Mouse (Mus musculus): ENCODE measurements around the gene Zfp286. TPM values are rescaled to one million over a fixed set of nuclear protein-coding genes. Genes with fewer than 3 reads are reported as not detected.

Gene Zfp286
- polyA plus RNA-seq, 1 experiment, result 0.89 TPM

DNA sequence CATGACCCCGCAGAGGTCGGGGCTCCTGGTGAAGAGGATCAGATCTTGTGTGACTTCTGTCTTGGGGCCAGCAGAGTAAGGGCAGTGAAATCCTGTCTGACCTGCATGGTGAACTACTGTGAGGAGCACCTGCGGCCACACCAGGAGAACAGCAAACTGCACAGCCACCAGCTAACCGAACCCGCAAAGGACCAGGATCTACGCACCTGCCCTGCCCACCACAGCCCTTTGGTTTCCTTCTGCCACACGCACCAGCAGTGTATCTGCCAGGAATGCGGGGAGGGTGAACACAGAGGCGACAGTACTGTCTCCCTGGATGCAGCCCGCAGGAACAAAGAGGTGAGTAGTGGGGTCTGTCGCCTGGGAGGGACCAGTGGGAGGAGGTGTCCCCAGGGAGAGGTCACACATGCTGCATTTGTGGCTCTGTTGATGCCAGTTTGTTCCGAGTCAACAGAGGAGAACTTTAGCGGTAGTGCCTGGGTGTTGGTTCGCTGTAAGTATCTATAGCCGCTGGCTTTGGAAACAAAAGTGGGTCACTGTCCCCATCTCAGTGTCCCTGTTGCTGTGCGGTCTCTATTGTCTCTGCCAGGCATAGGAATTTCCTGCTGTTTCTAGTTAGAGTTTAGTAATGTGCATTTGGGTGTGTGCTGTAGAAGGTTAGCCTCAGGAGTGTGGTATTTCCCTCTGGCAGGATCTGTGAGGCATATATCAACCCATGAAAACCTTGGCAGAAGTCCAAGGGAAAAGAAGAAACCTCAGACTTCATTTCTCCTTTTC is 31.6 kb upstream of the Zfp286 start:
- Histone ChIP-seq H3K4me1 (peaks cover 50% of the 10 kb centered on the region), H3K36me3 (replicated peaks; ENCODE audit: low read length) (no peaks in the 10 kb centered on the region), H3K4me3 (replicated peaks) (peak overlapping the region; percentile 91), H3K27me3 (replicated peaks) (peaks cover 37% of the 10 kb centered on the region), H3K9me3 (no peaks in the 10 kb centered on the region)
- TF ChIP-seq FLI1 (IDR thresholded peaks at IDR 0.05; ENCODE audit: low read length) (no peak), GATA1 (IDR thresholded peaks at IDR 0.05; ENCODE audit: borderline replicate concordance, low read length) (no peak)

DNA sequence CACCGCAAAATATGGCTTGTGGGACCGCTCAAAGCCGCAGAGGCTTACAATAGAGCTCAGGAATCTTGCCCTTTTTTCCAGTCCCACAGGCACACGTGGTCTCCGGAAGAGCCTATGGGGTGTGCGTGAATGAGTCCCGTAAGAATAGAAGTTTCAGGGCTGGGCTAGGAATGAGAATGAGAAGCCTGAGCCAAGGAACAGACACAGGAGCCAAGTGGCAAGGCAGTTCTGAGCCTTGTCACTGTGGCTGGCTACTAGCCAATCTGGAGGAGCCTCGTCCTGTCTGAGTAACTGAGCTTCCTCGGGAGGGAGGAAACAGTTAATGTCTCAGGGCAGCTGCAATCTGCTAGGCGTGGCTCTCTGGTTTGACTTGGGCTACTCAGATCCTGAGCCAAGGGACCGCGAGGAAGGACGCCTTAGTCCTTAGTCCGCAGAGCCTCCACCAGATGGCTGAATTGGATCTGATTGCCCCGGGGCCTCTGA is 30.8 kb upstream of the Zfp286 start, which contains the start of gene Trim16:
Trim16 (plus strand) TSS at position 173 of the 483 bp plus-strand sequence.
- H3K4me1 ChIP-seq, result peaks cover 58% of the 10 kb centered on the region
- no peaks in the 10 kb centered on the region for H3K36me3 ChIP-seq (replicated peaks; ENCODE audit: low read length)
- TF ChIP-seq GATA1 (IDR thresholded peaks at IDR 0.05; ENCODE audit: borderline replicate concordance, low read length) (no peak), FLI1 (IDR thresholded peaks at IDR 0.05; ENCODE audit: low read length) (no peak)
- peak within 1 kb of the TSS; percentile 91 for H3K4me3 ChIP-seq (replicated peaks)
- H3K27me3 ChIP-seq (replicated peaks), result peaks cover 33% of the 10 kb centered on the region
- no peaks in the 10 kb centered on the region for H3K9me3 ChIP-seq

DNA sequence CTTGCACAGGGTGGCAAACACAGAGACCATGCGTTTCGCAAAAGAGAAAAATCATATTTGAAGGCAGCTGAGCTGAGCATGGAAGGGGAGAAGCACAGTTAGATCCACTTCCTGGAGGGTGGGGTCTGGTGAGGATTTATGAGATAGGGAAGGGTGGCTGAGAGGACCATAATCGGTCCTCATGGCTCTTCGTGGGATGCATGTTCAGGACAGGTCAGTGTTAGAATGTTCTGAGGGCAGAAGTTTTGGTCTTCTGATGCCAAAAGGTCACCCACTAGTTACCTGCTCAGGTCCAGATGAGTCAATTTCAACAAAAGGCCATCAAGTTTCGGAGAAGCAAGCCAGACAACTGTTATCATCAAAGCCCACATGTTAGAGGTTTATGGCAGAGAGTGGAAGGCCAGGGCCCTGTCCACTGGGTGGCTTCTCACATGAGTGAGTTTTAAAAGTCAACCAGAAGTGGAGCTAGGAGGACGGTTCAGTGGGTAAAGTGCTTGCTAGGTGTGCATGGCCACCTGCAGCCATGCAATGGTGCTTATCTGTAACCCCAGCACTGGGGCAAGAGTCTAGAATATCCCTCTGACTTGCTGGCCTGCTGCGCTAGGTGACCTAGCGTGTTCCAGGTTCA is 29.9 kb upstream of the Zfp286 start:
- Histone ChIP-seq H3K4me3 (replicated peaks) (peak overlapping the region; percentile 14), H3K4me1 (peaks cover 64% of the 10 kb centered on the region), H3K36me3 (replicated peaks; ENCODE audit: low read length) (no peaks in the 10 kb centered on the region), H3K27me3 (replicated peaks) (peaks cover 30% of the 10 kb centered on the region), H3K9me3 (no peaks in the 10 kb centered on the region)
- TF ChIP-seq FLI1 (IDR thresholded peaks at IDR 0.05; ENCODE audit: low read length), result no peak
- TF ChIP-seq GATA1 (IDR thresholded peaks at IDR 0.05; ENCODE audit: borderline replicate concordance, low read length), result no peak

DNA sequence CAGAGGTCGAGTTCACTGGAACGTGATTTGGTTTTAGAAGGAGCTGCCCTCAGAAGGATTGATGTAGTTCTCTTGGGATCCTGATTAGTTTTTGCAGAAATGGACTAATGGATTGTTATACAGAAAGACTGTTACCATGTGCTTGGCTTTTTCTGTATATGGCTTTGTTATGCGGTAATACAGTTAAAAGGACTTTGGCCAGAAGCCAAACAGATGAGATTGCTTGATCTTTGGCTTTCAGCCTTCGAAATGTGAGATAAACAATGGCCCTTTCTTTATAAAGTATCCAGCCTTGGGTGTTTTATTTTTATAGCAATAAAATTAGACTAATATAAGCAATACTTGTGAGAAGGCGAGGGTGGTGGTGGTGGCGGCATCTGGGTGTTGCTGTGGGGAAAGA is 27.3 kb upstream of the Zfp286 start:
- no peak overlapping the region for H3K4me3 ChIP-seq (replicated peaks)
- no peaks in the 10 kb centered on the region for H3K9me3 ChIP-seq
- TF ChIP-seq FLI1 (IDR thresholded peaks at IDR 0.05; ENCODE audit: low read length), result no peak
- no peak for TF ChIP-seq GATA1 (IDR thresholded peaks at IDR 0.05; ENCODE audit: borderline replicate concordance, low read length)
- no peaks in the 10 kb centered on the region for H3K36me3 ChIP-seq (replicated peaks; ENCODE audit: low read length)
- peaks cover 30% of the 10 kb centered on the region for H3K27me3 ChIP-seq (replicated peaks)
- peaks cover 66% of the 10 kb centered on the region for H3K4me1 ChIP-seq

DNA sequence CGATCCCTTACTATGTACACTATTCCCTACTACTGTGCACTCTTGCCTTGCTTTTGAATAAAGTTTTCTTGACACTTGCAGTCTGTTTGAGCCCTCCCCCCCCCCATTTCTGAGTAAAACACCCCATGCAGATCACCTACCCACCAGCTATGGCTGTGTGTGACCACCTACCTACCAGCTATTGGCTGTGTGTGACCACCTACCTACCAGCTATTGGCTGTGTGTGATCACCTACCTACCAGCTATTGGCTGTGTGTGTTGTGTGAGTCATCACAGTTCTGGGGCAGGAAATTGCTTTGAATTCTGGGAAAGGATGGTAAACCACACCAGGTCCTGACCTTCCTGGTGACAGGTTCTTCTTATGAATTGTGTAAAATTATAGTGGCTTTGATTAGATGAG is 26.2 kb upstream of the Zfp286 start:
- TF ChIP-seq GATA1 (IDR thresholded peaks at IDR 0.05; ENCODE audit: borderline replicate concordance, low read length) (no peak), FLI1 (IDR thresholded peaks at IDR 0.05; ENCODE audit: low read length) (no peak)
- H3K4me1 ChIP-seq, result peaks cover 56% of the 10 kb centered on the region
- peaks cover 25% of the 10 kb centered on the region for H3K27me3 ChIP-seq (replicated peaks)
- H3K9me3 ChIP-seq, result no peaks in the 10 kb centered on the region
- H3K36me3 ChIP-seq (replicated peaks; ENCODE audit: low read length), result no peaks in the 10 kb centered on the region
- H3K4me3 ChIP-seq (replicated peaks), result no peak overlapping the region

DNA sequence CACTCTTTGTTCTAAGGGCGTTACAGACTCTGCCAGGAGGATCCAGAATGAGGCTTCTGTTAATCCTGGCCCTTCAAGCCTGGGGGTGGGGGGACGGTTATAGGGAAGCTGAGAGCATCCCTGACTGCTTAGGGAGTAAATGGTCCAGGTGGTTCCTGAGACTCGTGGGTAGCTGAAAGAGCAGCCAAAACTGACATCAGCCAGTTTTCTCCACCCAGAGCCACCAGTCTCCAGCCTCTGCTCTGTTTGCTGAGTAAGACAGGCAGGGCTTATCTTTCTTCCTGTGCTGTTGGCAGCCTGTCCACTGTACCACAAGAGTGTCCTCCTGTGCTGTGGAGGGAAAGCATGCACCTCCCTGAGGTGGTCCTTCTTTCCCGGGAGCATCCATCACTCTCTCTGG is 25.4 kb upstream of the Zfp286 start:
- H3K27me3 ChIP-seq (replicated peaks), result peaks cover 21% of the 10 kb centered on the region
- no peaks in the 10 kb centered on the region for H3K36me3 ChIP-seq (replicated peaks; ENCODE audit: low read length)
- H3K4me3 ChIP-seq (replicated peaks), result peak overlapping the region; percentile 38
- TF ChIP-seq GATA1 (IDR thresholded peaks at IDR 0.05; ENCODE audit: borderline replicate concordance, low read length) (no peak), FLI1 (IDR thresholded peaks at IDR 0.05; ENCODE audit: low read length) (no peak)
- H3K9me3 ChIP-seq, result no peaks in the 10 kb centered on the region
- peaks cover 48% of the 10 kb centered on the region for H3K4me1 ChIP-seq

DNA sequence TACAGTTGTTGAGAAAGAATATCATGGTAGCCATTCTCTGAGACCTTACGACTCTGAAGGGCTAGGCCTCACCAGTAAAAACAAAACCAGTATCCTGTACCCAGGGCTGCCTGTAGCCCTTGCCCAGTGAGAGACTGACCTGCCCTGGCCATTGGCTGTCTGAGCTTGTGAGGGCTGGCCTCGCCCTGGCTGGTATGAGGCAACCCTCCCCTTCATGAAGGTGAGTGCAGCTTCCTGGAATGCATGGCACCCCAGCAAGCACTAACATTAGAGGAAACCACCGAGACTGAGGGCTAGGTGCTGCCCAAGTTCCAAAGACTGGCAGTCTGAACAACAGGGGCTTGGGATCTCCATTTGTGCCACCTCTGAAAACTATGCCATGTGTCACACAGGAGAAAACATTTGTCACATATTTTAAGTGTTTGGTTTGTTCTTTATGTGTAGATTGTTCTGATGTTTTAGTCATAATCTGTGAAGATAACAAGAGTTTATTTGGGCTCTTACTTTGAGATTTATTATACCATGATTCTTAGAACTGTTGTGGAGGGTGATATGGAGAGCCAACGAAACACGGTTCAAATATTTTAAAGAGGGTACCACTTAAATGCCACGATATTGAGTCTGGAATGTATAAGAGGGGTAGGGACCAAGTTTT is 24.8 kb upstream of the Zfp286 start:
- peaks cover 18% of the 10 kb centered on the region for H3K27me3 ChIP-seq (replicated peaks)
- H3K36me3 ChIP-seq (replicated peaks; ENCODE audit: low read length), result no peaks in the 10 kb centered on the region
- no peaks in the 10 kb centered on the region for H3K9me3 ChIP-seq
- no peak for TF ChIP-seq FLI1 (IDR thresholded peaks at IDR 0.05; ENCODE audit: low read length)
- TF ChIP-seq GATA1 (IDR thresholded peaks at IDR 0.05; ENCODE audit: borderline replicate concordance, low read length), result no peak
- peaks cover 46% of the 10 kb centered on the region for H3K4me1 ChIP-seq
- H3K4me3 ChIP-seq (replicated peaks), result peak overlapping the region; percentile 8

DNA sequence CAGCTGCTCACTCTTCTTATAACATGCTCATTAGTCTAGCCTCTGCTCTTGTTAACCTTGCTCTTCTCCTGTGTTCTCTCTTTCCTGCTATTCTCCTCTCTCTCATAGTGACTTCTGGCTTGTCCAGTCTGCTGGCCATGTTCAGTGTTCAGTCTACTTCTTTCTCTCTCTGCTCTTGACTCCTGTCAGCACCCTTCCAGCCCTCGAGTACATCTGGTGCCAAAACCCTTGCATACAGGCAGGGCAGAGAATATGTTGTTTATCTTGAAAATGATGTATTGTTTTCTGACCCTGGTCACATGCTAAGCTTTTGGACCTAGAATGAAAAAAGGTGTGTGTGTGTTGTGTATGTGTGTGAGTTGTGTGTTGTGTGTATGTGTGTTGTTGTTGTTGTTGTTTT is 24.2 kb upstream of the Zfp286 start:
- Histone ChIP-seq H3K9me3 (no peaks in the 10 kb centered on the region), H3K4me1 (peaks cover 40% of the 10 kb centered on the region), H3K27me3 (replicated peaks) (peaks cover 12% of the 10 kb centered on the region), H3K36me3 (replicated peaks; ENCODE audit: low read length) (no peaks in the 10 kb centered on the region), H3K4me3 (replicated peaks) (no peak overlapping the region)
- TF ChIP-seq GATA1 (IDR thresholded peaks at IDR 0.05; ENCODE audit: borderline replicate concordance, low read length), result no peak
- TF ChIP-seq FLI1 (IDR thresholded peaks at IDR 0.05; ENCODE audit: low read length), result no peak

DNA sequence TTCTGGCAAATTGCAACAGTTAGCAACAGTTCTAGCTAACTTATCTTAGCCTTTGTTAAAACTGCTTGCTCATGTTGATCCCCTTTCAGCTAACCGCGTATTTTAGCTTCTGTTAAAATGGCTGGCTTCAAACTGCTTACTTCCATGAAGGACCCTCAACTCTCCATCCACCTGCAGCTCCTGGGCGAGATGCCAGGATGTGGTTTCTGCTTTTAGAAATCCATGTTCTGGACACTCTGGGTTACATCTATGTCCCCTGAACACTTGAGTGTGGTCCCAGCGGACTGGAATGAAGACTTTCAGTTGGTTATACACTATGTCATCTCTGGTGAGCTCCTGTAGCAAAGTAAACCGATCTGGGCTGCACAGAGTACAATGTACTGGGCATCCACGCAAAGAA is 23.0 kb upstream of the Zfp286 start:
- Histone ChIP-seq H3K27me3 (replicated peaks) (peaks cover 2% of the 10 kb centered on the region), H3K4me3 (replicated peaks) (no peak overlapping the region), H3K9me3 (no peaks in the 10 kb centered on the region), H3K4me1 (peaks cover 37% of the 10 kb centered on the region), H3K36me3 (replicated peaks; ENCODE audit: low read length) (no peaks in the 10 kb centered on the region)
- no peak for TF ChIP-seq FLI1 (IDR thresholded peaks at IDR 0.05; ENCODE audit: low read length)
- no peak for TF ChIP-seq GATA1 (IDR thresholded peaks at IDR 0.05; ENCODE audit: borderline replicate concordance, low read length)

DNA sequence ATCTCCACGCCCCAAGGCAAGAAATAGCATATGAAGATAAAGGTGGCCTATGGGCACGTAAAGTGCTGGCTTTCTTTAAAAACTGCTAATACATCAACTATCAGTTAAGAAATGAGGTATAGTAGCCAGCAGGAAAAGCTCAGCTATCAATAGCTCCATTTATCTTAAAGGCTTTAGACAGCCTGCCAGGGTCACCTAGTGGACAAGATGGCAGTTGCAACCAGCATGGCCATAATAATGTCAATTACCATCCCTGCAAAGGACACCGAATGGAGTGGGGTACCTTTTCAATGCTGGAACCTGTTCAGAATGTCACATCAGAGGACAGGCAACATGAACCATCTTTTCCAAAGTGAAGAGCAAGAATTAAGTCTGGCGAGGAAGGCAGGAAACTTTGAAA is 19.9 kb upstream of the Zfp286 start:
- H3K27me3 ChIP-seq (replicated peaks), result peaks cover 4% of the 10 kb centered on the region
- peaks cover 19% of the 10 kb centered on the region for H3K9me3 ChIP-seq
- H3K4me1 ChIP-seq, result peaks cover 20% of the 10 kb centered on the region
- no peak overlapping the region for H3K4me3 ChIP-seq (replicated peaks)
- TF ChIP-seq GATA1 (IDR thresholded peaks at IDR 0.05; ENCODE audit: borderline replicate concordance, low read length) (no peak), FLI1 (IDR thresholded peaks at IDR 0.05; ENCODE audit: low read length) (no peak)
- no peaks in the 10 kb centered on the region for H3K36me3 ChIP-seq (replicated peaks; ENCODE audit: low read length)

Measured in megakaryocyte, embryonic 14.5 days (primary cell).